Mouse (Mus musculus) small intestine, adult 2 months (tissue): ENCODE results near the gene Ctla4. TPM values are rescaled to one million over a fixed set of nuclear protein-coding genes. Genes with fewer than 3 reads are reported as not detected.

Source experiments
- H3K27ac ChIP-seq: fragments of 200-500 bp; 2 replicates; pipeline ENCODE4 v1.5.1; 2012; ENCODE audit warnings: low read depth, low read length, control low read depth, inconsistent platforms; ENCODE audit not compliant: insufficient read depth
- H3K27me3 ChIP-seq: fragments of 200-500 bp; 2 replicates; pipeline ENCODE4 v1.6.1; 2012; ENCODE audit warnings: mild to moderate bottlenecking, moderate library complexity, low read length, inconsistent platforms; ENCODE audit not compliant: control insufficient read depth, insufficient read depth
- H3K36me3 ChIP-seq: fragments of 200-500 bp; 2 replicates; pipeline ENCODE4 v1.6.1; 2012; ENCODE audit warnings: mild to moderate bottlenecking, low read length, control low read depth, inconsistent platforms; ENCODE audit not compliant: control insufficient read depth, insufficient read depth
- H3K4me1 ChIP-seq: fragments of 200-500 bp; 2 replicates; pipeline ENCODE4 v1.6.1; 2012; ENCODE audit warnings: low read length, inconsistent platforms, mixed read lengths; ENCODE audit not compliant: control insufficient read depth, insufficient read depth, insufficient read length
- H3K4me3 ChIP-seq: fragments of 200-500 bp; 2 replicates; pipeline ENCODE4 v1.5.1; 2012; ENCODE audit warnings: low read depth, mild to moderate bottlenecking, control low read depth, inconsistent platforms, low read length, moderate library complexity
- CTCF ChIP-seq: fragments of 200-500 bp; IDR thresholded peaks from 2 replicates; pipeline ENCODE4 v1.5.1; 2012; ENCODE audit warnings: low read depth, mild to moderate bottlenecking, control low read depth, inconsistent platforms, low read length, moderate library complexity, mixed read lengths; ENCODE audit not compliant: insufficient replicate concordance, insufficient read length; ENCODE audit errors: extremely low read depth
- POLR2A ChIP-seq: fragments of 200-500 bp; IDR thresholded peaks from 2 replicates; pipeline ENCODE4 v1.6.1; 2012; ENCODE audit warnings: low read depth, mild to moderate bottlenecking, control low read depth, inconsistent platforms, low read length, moderate library complexity
- WGBS: fragments of 180-500 bp; shearing (Covaris S2); methylation state at CpG from one replicate; pipeline ENCODE4 v1.1.7; 2018; 5-methylcytosine and 5-hydroxymethylcytosine counted together
- polyA plus RNA-seq: library from polyadenylated mRNA; depleted of rRNA; stranded (reverse); fragments of >200 nt; gene quantifications from 2 replicates; pipeline ENCODE4 v1.2.3, GENCODE M21; 2012

The Ctla4 gene
- polyA plus RNA-seq, 1 experiment, result 0.30 TPM

GRCm38 (mm10) chr1:60952958-60953357 lies 66.2 kb downstream of the Ctla4 start:
- no peak overlapping the region for H3K4me3 ChIP-seq
- H3K36me3 ChIP-seq, result no peaks in the 10 kb centered on the region
- H3K27me3 ChIP-seq, result no peaks in the 10 kb centered on the region
- H3K4me1 ChIP-seq, result 0 out of 2 replicates have a peak, but pooled peaks cover 2% of the 10 kb centered on the region
- no peak for TF ChIP-seq POLR2A
- TF ChIP-seq CTCF, result no peak
- no peak overlapping the region for H3K27ac ChIP-seq
- 33% methylated on average over 7 of the region's 7 CpGs for WGBS

- Histone ChIP-seq H3K27me3 (no peaks in the 10 kb centered on the region), H3K36me3 (no peaks in the 10 kb centered on the region), H3K4me1 (0 out of 2 replicates have a peak, but pooled peaks cover 2% of the 10 kb centered on the region), H3K4me3 (no peak overlapping the region), H3K27ac (no peak overlapping the region)
- WGBS, result 84% methylated on average over 7 of the region's 7 CpGs
- TF ChIP-seq CTCF (no peak), POLR2A (no peak)
Observed at GRCm38 (mm10) chr1:60953686-60954085, 66.9 kb downstream of the Ctla4 start.

- TF ChIP-seq CTCF, result no peak
- no peak for TF ChIP-seq POLR2A
- H3K36me3 ChIP-seq, result no peaks in the 10 kb centered on the region
Observed at GRCm38 (mm10) chr1:60954759-60955158, 68.0 kb downstream of the Ctla4 start.

GRCm38 (mm10) chr1:60955186-60955585 lies 68.4 kb downstream of the Ctla4 start:
- Histone ChIP-seq H3K4me1 (0 out of 2 replicates have a peak, but pooled peaks cover 2% of the 10 kb centered on the region), H3K4me3 (no peak overlapping the region), H3K27me3 (no peaks in the 10 kb centered on the region), H3K27ac (no peak overlapping the region), H3K36me3 (no peaks in the 10 kb centered on the region)
- TF ChIP-seq POLR2A (no peak), CTCF (no peak)
- WGBS, result 96% methylated on average over 3 of the region's 3 CpGs

More at GRCm38 (mm10) chr1:60954759-60955158, 68.0 kb downstream of the Ctla4 start:
- Histone ChIP-seq H3K27me3 (no peaks in the 10 kb centered on the region), H3K4me3 (no peak overlapping the region), H3K27ac (no peak overlapping the region), H3K4me1 (0 out of 2 replicates have a peak, but pooled peaks cover 2% of the 10 kb centered on the region)
- 58% methylated on average over 2 of the region's 2 CpGs for WGBS

- 0 out of 2 replicates have a peak, but pooled peaks cover 2% of the 10 kb centered on the region for H3K4me1 ChIP-seq
- 78% methylated on average over 6 of the region's 6 CpGs for WGBS
- TF ChIP-seq POLR2A (no peak), CTCF (no peak)
- no peak overlapping the region for H3K4me3 ChIP-seq
- H3K27ac ChIP-seq, result no peak overlapping the region
- H3K27me3 ChIP-seq, result no peaks in the 10 kb centered on the region
- H3K36me3 ChIP-seq, result no peaks in the 10 kb centered on the region
Observed at GRCm38 (mm10) chr1:60956196-60956595, 69.4 kb downstream of the Ctla4 start.

- TF ChIP-seq POLR2A, result no peak
- TF ChIP-seq CTCF, result peak; percentile 10; the same call in 1 of the 2 replicates
- 90% methylated on average over 1 of the region's 1 CpGs for WGBS
- no peak overlapping the region for H3K4me3 ChIP-seq
Observed at GRCm38 (mm10) chr1:60958287-60958686, 71.5 kb downstream of the Ctla4 start.

GRCm38 (mm10) chr1:60959246-60959645 lies 72.4 kb downstream of the Ctla4 start:
- WGBS, result 77% methylated on average over 4 of the region's 4 CpGs
- TF ChIP-seq CTCF (no peak), POLR2A (no peak)
- H3K4me3 ChIP-seq, result no peak overlapping the region
- no peaks in the 10 kb centered on the region for H3K27me3 ChIP-seq
- no peaks in the 10 kb centered on the region for H3K4me1 ChIP-seq
- no peaks in the 10 kb centered on the region for H3K36me3 ChIP-seq
- H3K27ac ChIP-seq, result no peak overlapping the region

More at GRCm38 (mm10) chr1:60958287-60958686, 71.5 kb downstream of the Ctla4 start:
- no peaks in the 10 kb centered on the region for H3K36me3 ChIP-seq
- no peaks in the 10 kb centered on the region for H3K27me3 ChIP-seq
- no peaks in the 10 kb centered on the region for H3K4me1 ChIP-seq
- H3K27ac ChIP-seq, result no peak overlapping the region

GRCm38 (mm10) chr1:60960451-60960850 lies 73.7 kb downstream of the Ctla4 start:
- Histone ChIP-seq H3K36me3 (no peaks in the 10 kb centered on the region), H3K4me3 (no peak overlapping the region), H3K27ac (no peak overlapping the region), H3K4me1 (no peaks in the 10 kb centered on the region), H3K27me3 (no peaks in the 10 kb centered on the region)
- TF ChIP-seq POLR2A (no peak), CTCF (no peak)
- WGBS, result 18% methylated on average over 11 of the region's 11 CpGs
